ENCODE assay signal across 38 mouse cellular contexts in the genomic region with DNA sequence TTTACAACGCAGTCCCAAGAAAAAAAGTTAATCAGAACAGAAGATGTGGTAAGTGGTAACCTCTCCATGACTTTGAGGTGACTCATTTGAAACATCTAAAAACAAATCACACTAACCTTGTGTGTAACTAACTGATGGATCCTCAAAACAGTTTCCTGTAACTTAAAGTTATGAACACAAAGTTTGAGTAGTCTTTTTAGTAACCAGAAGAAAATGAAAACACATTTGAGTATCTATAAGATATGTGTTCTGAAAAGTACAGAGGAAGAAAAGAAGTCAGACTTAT. TPM values are rescaled to one million over a fixed set of nuclear protein-coding genes. Genes with fewer than 3 reads are reported as not detected.
"Had no signal": no experiment of that assay in that cellular context is flagged by ENCODE, and none has a peak within 500 bp of the region (broad histone marks: within the 10 kb centered on the region; RNA-seq: fewer than 3 reads in every experiment).

No protein-coding gene starts in this region.

- DNase-seq: gastrocnemius, adult 2 months; gastrocnemius, postnatal 10 days; gastrocnemius, postnatal 25 days; heart, adult 2 months; heart, postnatal 14 days; heart, postnatal 36 days; kidney, postnatal 10 days; kidney, postnatal 25 days; kidney, postnatal 4 days; layer of hippocampus, postnatal 36 days; liver; liver, embryonic 13.5 days had no signal

- H3K9me3 ChIP-seq: heart, embryonic 13.5 days; heart, embryonic 15.5 days; hindbrain, embryonic 13.5 days; hindbrain, embryonic 15.5 days; intestine, embryonic 15.5 days; kidney, embryonic 15.5 days; limb, embryonic 10.5 days; limb, embryonic 12.5 days; liver, embryonic 13.5 days; liver, embryonic 15.5 days had no signal

- H3K4me3 ChIP-seq: gastrocnemius, adult 2 months; heart, adult 2 months; heart, embryonic 13.5 days; heart, embryonic 15.5 days; hindbrain, embryonic 13.5 days; hindbrain, embryonic 15.5 days; intestine, embryonic 15.5 days; kidney, embryonic 15.5 days; layer of hippocampus, adult 2 months; limb, embryonic 10.5 days; limb, embryonic 12.5 days; liver, embryonic 13.5 days; liver, embryonic 15.5 days had no signal

- H3K9ac ChIP-seq: heart, embryonic 13.5 days; heart, embryonic 15.5 days; hindbrain, embryonic 13.5 days; hindbrain, embryonic 15.5 days; intestine, embryonic 15.5 days; kidney, embryonic 15.5 days; limb, embryonic 12.5 days; liver, embryonic 13.5 days; liver, embryonic 15.5 days had no signal

- H3K4me1 ChIP-seq: heart, embryonic 15.5 days; hindbrain, embryonic 13.5 days; hindbrain, embryonic 15.5 days; intestine, embryonic 15.5 days; kidney, embryonic 15.5 days; limb, embryonic 10.5 days; limb, embryonic 12.5 days; liver, embryonic 13.5 days; liver, embryonic 15.5 days had no signal

- H3K4me2 ChIP-seq: heart, embryonic 11.5 days; heart, embryonic 13.5 days; heart, embryonic 15.5 days; hindbrain, embryonic 13.5 days; hindbrain, embryonic 15.5 days; intestine, embryonic 15.5 days; kidney, embryonic 15.5 days; limb, embryonic 12.5 days; liver, embryonic 11.5 days; liver, embryonic 13.5 days; liver, embryonic 15.5 days had no signal

- H3K36me3 ChIP-seq: hindbrain, embryonic 13.5 days; hindbrain, embryonic 15.5 days; intestine, embryonic 15.5 days had no signal

- ATAC-seq: hindbrain, postnatal 0 days had no signal

- H3K27me3 ChIP-seq: heart, embryonic 13.5 days; heart, embryonic 15.5 days; hindbrain, embryonic 13.5 days; hindbrain, embryonic 15.5 days; intestine, embryonic 15.5 days; kidney, embryonic 15.5 days; limb, embryonic 12.5 days; liver, embryonic 13.5 days; liver, embryonic 15.5 days had no signal

- H3K27ac ChIP-seq: gastrocnemius, adult 2 months; heart, adult 2 months; heart, embryonic 13.5 days; heart, embryonic 15.5 days; hindbrain, embryonic 13.5 days; hindbrain, embryonic 15.5 days; hindbrain, postnatal 0 days; intestine, embryonic 15.5 days; kidney, embryonic 15.5 days; layer of hippocampus, adult 2 months; limb, embryonic 10.5 days; limb, embryonic 12.5 days; liver, embryonic 13.5 days; liver, embryonic 15.5 days had no signal

RNA-seq across cellular contexts. Expression of a gene that starts 51.7 kb away (rescaled TPM):
- total RNA-seq: gastrocnemius, adult 2 months; heart, adult 2 months; heart, postnatal 36 days; layer of hippocampus, adult 2 months; layer of hippocampus, postnatal 10 days; layer of hippocampus, postnatal 36 days; left cerebral cortex, adult 18-20 months; left cerebral cortex, adult 8-10 months; left cerebral cortex, postnatal 14 days; left cerebral cortex, postnatal 36 days had no signal
- polyA plus RNA-seq: heart, embryonic 11.5 days; heart, embryonic 13.5 days; heart, postnatal 0 days; hindbrain, embryonic 13.5 days; hindbrain, embryonic 15.5 days; kidney, embryonic 15.5 days; limb, embryonic 12.5 days had no signal

RNA-seq across cellular contexts. Expression of a gene that starts 52.4 kb away (rescaled TPM):
- total RNA-seq: gastrocnemius, adult 2 months; gastrocnemius, postnatal 10 days; gastrocnemius, postnatal 25 days; gastrocnemius, postnatal 4 days; granulocyte monocyte progenitor cell, adult 5-6 weeks; heart, adult 2 months; heart, postnatal 14 days; heart, postnatal 36 days; hematopoietic stem cell, adult 5-6 weeks; hindbrain, postnatal 0 days; layer of hippocampus, adult 2 months; layer of hippocampus, postnatal 10 days; layer of hippocampus, postnatal 36 days; left cerebral cortex, adult 18-20 months; left cerebral cortex, adult 8-10 months; left cerebral cortex, postnatal 14 days; left cerebral cortex, postnatal 36 days had no signal
- polyA plus RNA-seq: frontal cortex, adult 2 months; heart, postnatal 0 days; inflammation-experienced regulatory T-cells, adult 6 months; intestine, embryonic 15.5 days; kidney, adult 2 months; limb, embryonic 14.5 days had no signal
